Mouse (Mus musculus) layer of hippocampus, adult 11-12 months (tissue): ENCODE measurements at regions not wholly inside any gene's neighbourhood (a gene's known extent, or its start where the extent isn't known, plus 50 kb on each side); places are given as distances from the start of the nearest gene placed in this dataset.
A peak's percentile ranks its signal among the peaks of the same experiment; 100 is the strongest.

Source experiments
- DNase-seq: peaks from one replicate; pipeline ENCODE4 v3.0.0; 2022; ENCODE audit warnings: low spot score

GRCm38 (mm10) chr8:116229654-116230136 lies 275.1 kb upstream of the Dynlrb2 start:
- DNase-seq: no peak

DNA sequence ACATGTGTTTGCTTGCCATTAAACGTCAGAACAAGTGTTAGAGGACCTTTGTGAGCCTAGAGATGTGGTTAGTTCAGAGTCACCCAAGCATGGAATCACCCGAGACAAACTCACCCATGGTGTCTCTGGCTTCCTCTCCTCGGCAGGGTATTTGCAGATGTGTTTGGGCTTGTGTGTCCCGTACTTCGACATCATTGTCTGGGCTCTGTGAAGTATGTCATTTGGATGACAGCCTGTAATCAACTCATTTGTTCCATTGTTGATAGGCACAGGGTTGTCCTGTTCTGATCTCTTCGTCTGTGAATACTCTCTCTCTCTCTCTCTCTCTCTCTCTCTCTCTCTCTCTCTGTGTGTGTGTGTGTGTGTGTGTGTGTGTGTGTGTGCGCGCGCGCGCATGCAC lies 277.8 kb upstream of the Dynlrb2 start:
- DNase-seq: no peak

DNA sequence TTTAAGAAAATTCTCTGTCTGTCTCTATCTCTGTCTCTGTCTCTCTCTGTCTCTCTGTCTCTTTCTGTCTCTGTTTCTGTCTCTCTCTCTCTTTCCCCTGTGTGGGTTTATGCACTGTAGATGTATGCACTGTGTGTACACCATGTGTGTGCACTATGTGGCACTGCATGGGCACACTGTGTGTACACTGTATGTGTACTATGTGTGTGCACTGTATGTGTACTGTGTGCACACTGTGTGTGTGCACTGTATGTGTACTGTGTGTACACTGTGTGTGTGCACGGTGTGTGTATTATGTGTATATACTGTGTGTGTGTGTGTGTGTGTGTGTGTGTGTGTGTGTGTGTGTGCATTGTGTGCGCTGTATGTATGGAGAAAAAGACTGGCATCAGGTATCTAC lies 281.5 kb upstream of the Dynlrb2 start:
- no peak for DNase-seq

DNA sequence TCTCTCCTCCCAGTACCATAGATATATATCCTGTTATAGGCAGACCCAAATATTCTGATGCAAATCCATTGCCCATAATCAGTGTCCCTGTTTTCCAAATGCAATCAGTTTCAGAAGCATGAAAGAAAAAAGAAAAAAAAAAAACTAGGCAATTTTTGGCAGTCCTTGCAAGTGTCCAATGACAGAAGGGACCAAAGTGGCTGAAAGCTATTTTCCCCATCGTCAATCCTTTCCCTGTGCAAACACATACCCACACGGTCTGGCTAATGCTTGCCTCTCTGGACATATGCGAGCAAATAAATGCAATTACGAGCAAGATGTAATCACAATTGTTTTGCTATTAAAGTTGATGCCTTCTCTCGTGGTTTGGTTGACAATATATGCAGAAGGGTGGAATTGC lies 288.9 kb upstream of the Dynlrb2 start:
- no peak for DNase-seq

DNA sequence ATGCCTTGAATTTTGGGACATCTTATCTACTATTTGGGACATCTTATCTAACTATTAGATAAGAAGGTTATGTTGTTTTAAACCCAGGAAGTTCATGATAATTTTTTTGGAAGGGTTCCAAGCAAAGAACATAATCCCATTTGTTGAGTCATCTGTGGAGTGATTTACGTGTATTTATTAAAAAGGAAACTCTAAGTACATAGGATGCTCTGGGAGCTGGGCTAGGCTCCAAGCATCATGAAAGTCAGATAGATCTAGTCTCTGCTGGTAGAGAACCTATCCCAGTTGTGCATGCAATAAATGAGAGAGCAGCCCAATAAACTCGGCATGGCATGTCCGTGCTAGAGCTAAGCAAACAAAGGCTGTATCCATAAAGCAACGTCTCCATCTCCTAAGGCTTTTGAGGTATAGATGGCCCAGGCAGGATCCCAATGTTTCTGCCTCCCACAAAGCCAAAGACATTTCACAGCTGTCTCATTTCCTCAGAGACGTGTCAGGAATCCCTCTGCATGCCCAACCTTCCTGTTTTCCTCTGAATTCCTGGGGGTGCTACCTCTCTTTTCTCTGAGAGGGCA lies 289.4 kb upstream of the Dynlrb2 start:
- DNase-seq: no peak

DNA sequence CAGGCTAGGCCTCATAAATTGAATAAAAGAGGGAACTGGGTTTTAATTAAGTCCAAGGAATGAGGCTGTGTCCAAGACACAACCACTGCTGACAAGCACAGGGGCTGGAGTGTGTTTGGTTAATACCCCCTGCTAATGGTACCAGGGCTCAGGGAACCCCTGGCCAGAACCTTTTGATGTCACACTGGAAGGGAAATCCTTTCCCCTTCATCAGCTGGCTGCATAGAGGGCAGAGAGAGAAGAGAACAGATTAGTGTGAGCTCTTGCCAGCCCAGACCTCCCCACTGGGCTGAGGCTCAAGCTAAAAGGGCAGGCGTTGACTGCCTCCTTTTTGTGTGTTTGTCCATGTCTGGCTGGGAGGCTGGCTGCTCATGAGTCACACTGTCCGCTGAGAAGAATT lies 301.1 kb upstream of the Dynlrb2 start:
- no peak for DNase-seq

DNA sequence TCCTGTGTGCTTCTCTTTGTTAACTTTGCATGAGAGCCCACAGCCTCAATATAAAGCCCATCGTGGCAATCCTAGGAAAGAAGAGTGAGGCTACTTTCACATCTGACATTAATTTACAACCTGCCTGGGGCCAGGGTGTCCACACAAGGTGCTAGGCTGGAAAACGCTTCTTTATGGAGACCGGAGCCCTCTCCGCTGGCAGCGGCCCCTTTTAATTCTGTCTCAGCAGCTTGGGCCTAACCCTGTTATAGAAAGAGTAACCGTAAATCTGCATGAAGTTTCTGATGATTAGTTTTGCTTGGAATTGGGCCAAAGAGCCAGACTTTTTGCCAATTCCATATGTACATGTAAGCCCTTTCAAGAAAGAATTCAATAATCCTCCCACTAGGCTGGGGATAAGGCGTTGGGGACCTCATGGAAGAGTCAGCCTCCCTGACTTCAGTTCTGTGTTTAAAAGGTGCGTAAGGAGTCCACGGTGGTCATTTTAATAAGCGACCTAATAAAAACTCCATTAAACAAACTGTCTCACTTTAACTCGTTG lies 304.2 kb upstream of the Dynlrb2 start:
- no peak for DNase-seq

- DNase-seq: no peak
These were observed 308.1 kb upstream of the Dynlrb2 start for GRCm38 (mm10) chr8:116196623-116197184.

DNA sequence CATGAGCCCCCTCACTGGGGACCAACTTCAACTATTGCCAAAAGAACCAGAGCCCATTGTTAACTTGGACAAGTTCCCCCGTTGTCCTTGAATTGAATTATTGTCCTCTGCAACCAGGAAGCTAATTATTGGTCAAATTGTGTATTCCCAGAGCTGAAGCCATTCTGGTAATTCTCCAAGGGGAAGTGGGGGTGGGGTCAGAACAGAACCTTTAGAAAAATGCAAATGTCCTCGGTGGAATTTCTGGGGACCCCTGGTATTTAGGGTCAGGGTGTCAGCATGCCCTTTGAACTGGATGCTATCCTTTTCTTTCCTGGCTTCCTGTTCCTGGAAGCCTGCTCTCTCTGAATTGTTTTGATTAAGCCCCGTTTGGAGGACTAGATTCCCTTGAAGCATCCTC lies 312.7 kb upstream of the Dynlrb2 start:
- no peak for DNase-seq

DNA sequence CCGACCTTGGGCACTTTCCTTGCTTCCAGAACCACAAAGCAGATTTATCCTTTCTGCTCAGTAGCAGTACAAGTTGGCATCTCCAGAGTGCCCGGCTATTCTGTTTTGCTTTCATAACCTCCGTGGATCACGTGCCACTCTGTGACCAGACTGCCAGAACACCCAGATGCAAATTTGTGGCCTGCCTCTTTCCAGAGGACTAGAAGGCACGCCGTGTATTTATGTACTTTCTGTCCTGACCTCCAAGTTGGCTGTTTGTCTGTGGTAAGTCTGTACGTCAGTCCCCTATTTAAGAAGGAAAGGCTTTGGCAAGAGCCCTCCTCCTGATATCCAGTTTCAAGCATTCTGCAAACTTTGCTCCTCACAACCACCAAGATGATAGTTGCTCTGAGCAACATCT lies 319.6 kb upstream of the Dynlrb2 start:
- DNase-seq: no peak

DNA sequence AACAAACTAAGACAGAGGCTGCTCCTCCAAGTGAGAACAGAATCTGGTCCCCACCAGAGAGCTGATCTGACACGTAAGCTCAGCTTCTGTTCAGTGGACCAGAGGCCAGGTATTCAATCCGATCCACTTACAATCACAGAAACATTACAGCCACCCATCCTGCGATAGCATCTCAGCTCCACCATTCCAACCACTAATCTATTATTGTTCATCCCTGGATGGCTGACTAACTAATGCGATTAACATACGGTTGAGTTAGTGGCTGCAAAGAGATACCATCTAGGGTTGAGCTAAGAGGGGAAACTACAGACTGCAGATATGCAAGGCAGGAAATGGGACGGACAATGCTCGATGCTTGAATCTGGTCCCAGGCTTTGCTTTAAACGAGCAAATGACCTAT lies 320.5 kb upstream of the Dynlrb2 start:
- DNase-seq: no peak

GRCm38 (mm10) chr8:116177946-116178345 lies 326.8 kb upstream of the Dynlrb2 start:
- DNase-seq: no peak

GRCm38 (mm10) chr8:116174891-116175290 lies 329.9 kb upstream of the Dynlrb2 start:
- no peak for DNase-seq

- no peak for DNase-seq
These were observed 330.8 kb upstream of the Dynlrb2 start for GRCm38 (mm10) chr8:116173961-116174360.

GRCm38 (mm10) chr8:116167874-116168273 lies 336.9 kb upstream of the Dynlrb2 start:
- no peak for DNase-seq

DNA sequence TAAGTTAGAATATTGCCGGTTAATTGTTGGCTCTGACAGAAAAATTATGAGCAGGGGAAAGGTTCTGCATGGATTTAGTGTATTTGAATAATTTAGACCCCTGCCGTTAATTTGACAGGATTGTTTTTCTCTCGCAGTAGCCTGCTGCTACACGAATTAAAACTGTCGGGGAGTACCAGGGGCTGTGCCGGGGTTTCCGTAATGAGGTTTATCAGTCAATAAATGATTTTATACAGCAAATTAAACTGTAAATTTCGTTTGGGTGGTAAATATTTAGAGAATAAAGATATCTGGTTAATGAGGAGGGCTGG lies 339.8 kb upstream of the Dynlrb2 start:
- DNase-seq: no peak

- DNase-seq: no peak
These were observed 340.4 kb upstream of the Dynlrb2 start for GRCm38 (mm10) chr8:116164190-116164988.

- no peak for DNase-seq
These were observed 343.8 kb upstream of the Dynlrb2 start for GRCm38 (mm10) chr8:116160932-116161331.

DNA sequence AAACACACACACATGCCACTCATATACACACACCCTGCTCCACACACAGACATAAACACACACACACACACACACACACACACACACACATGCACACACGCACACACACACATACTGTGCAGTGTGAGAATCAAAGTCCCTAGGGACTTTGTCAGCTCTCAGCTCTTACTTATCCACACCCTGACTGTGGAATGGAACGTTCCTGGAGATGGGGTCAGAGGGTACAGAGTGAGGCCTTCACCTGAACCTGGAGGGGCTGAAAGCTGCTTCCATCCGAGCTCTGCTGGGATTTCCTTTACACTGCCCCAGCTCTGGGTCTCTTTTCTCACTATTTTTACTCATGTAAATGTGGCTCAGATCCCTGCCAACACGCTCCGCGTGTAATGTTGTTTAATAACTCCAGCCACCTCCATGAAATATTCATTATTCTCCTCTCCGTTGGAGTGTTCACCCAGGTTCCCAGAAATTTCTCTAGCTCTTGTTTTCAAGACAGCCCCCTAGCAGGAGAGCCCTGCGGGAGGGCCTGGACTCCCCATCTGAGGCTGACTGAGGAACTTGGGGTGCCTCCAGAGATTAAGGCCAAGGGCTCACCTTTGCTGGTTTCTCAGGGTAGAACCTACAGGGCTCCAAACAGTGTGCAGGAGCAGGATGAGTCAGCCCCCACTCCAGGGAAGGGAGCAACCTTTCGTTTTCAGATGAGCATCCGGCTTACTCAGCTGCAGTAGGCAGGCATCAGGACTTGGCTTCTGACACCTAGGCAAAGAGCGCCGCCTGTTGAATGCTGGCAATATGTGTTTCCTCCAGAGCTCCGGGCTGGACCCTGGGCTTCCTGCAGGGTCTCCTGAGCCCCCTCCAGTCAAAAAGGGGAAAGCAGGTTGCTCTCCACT lies 360.8 kb upstream of the Dynlrb2 start:
- peak; percentile 62 for DNase-seq

DNA sequence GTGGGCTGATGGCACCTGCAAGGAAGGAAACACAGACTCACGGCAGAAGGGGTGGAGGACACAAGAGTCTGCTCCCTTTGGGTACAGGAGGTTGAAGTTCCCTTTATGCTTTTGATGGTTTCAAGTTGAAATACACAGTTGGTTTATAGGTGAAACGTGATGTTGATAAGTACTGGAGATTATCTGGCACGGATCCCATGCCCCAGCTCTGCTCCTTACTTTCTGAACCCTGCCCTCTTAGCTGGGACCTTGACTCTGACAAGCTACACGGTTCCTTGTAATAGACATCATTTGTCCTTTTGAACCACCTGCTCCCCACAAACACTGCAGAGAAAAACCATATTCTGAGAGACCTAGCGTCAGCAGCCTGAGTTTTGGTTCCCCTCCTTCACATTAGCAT lies 363.4 kb upstream of the Dynlrb2 start:
- DNase-seq: no peak

DNA sequence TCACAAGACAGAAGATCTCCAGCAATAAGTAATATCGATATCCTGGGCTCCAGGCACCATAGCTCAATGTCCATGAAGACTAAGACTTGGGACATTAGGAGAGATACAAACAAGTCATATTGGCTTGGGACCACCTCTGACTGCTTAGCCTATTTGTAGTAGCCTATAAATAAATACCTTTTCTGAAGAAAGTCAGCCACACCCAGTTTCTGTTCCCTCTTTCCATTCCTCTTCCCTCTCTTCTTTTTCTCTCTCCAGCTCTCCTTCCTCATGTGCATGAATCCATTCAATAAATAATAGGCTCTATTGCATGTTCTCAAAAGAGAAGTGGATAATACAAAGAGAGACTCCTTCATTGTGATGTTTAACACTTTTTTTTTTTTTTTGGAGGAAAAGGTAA lies 364.8 kb upstream of the Dynlrb2 start:
- DNase-seq: no peak

DNA sequence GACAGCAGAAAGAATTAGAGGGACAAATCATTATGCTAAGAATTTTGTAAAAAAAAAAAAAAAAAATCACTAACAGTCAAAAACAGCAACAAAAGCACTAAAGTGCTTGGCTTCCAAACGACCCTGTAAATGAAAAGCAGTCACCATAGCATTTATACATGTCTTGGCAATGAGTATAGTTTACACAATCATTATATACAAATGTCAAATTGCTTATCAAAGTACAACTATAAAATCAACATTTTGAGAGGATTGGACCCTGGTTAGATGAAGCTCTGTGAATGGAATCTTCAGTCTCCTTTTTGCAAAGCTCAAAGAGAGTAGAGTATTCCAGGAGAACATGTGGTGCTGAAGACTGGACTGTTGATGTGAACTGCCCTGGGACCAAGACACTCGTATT lies 367.0 kb upstream of the Dynlrb2 start:
- no peak for DNase-seq
